Mouse (Mus musculus) erythroid progenitor cell, adult 5-6 weeks (primary cell): Measurements from ENCODE around the gene Gm11444. TPM values are rescaled to one million over a fixed set of nuclear protein-coding genes. Genes with fewer than 3 reads are reported as not detected.

Experiments
- ATAC-seq: replicated peaks from 2 replicates; pipeline ENCODE4 v1.8.0; 2016; ENCODE audit warnings: moderate number of reproducible peaks, mild to moderate bottlenecking, moderate TSS enrichment, inconsistent platforms; ENCODE audit not compliant: poor library complexity, low FRiP score, severe bottlenecking
- total RNA-seq, 2 experiments: library from RNA; stranded (forward) in 1 of 2; stranded (reverse) in 1 of 2; fragments of 150-400 nt in 1 of 2; fragments of 186-747, 209-891 nt in 1 of 2; gene quantifications; 2 replicates each; pipeline versions ENCODE4 v1.2.3 to v1.2.4; 2015 to 2017; ENCODE audit warnings: low replicate concordance in 2 of 2

Gene Gm11444
- total RNA-seq, 2 experiments from 2014 or later: not detected

- ATAC-seq: no peak
These were observed 12.3 kb downstream of the Gm11444 start for GRCm38 (mm10) chr11:85837648-85838423.

- no peak for ATAC-seq
These were observed 12.9 kb downstream of the Gm11444 start for GRCm38 (mm10) chr11:85837291-85837647.

- ATAC-seq: no peak
These were observed 13.4 kb downstream of the Gm11444 start for GRCm38 (mm10) chr11:85836523-85837290.

GRCm38 (mm10) chr11:85835753-85836522, 14.2 kb downstream of the Gm11444 start:
- ATAC-seq: no peak

GRCm38 (mm10) chr11:85835001-85835752, 15.0 kb downstream of the Gm11444 start:
- no peak for ATAC-seq

GRCm38 (mm10) chr11:85834386-85834931, 15.7 kb downstream of the Gm11444 start:
- no peak for ATAC-seq

GRCm38 (mm10) chr11:85833761-85834385, 16.3 kb downstream of the Gm11444 start:
- ATAC-seq: no peak

- no peak for ATAC-seq
These were observed 17.0 kb downstream of the Gm11444 start for GRCm38 (mm10) chr11:85833081-85833521.

- ATAC-seq: no peak
These were observed 17.8 kb downstream of the Gm11444 start, which contains the start of gene Tbx2 for GRCm38 (mm10) chr11:85832231-85832924. Tbx2 (plus strand) TSS chr11:85832551.

GRCm38 (mm10) chr11:85831656-85832230, 18.4 kb downstream of the Gm11444 start:
- no peak for ATAC-seq

GRCm38 (mm10) chr11:85830901-85831341, 19.2 kb downstream of the Gm11444 start:
- ATAC-seq: no peak

GRCm38 (mm10) chr11:85829520-85830440, 20.4 kb downstream of the Gm11444 start:
- no peak for ATAC-seq

- no peak for ATAC-seq
These were observed 21.2 kb downstream of the Gm11444 start for GRCm38 (mm10) chr11:85828691-85829519.

GRCm38 (mm10) chr11:85827342-85827741, 22.8 kb downstream of the Gm11444 start:
- no peak for ATAC-seq

GRCm38 (mm10) chr11:85825823-85826222, 24.3 kb downstream of the Gm11444 start:
- ATAC-seq: no peak

- no peak for ATAC-seq
These were observed 25.1 kb downstream of the Gm11444 start for GRCm38 (mm10) chr11:85825031-85825430.
